Mouse (Mus musculus) gastrocnemius, postnatal 4 days (tissue): ENCODE results near the gene Naa30. TPM values are rescaled to one million over a fixed set of nuclear protein-coding genes. Genes with fewer than 3 reads are reported as not detected.
"Not testable (repeated sequence)": the region's sequence is repeated elsewhere in the genome, so short reads cannot be mapped to it uniquely, and the experiment has no call there.

Source experiments
- DNase-seq, 2 experiments: peaks; one replicate each; pipeline ENCODE4 v3.0.0; 2021 to 2022; ENCODE audit warnings: low spot score in 2 of 2, mixed read lengths in 2 of 2
- long read RNA-seq, 2 experiments: library from polyadenylated mRNA; stranded (forward); transcript quantifications; one replicate each; pipeline ENCODE4 v2.0.0; 2021
- total RNA-seq, 2 experiments: library from RNA; stranded (reverse); gene quantifications; 2 replicates each; pipeline ENCODE4 v1.2.3; 2021

Gene Naa30
- 10 to 100 TPM; 21.5 to 29.2 TPM for total RNA-seq
- long read RNA-seq, experiment 1, full-length matches to known transcripts = 51 of 58 reads
- long read RNA-seq, experiment 1, partial matches to known transcripts = 2 of 58 reads
- long read RNA-seq, experiment 1, other reads (novel, unspliced or antisense) = 5 of 58 reads
- long read RNA-seq, experiment 2, full-length matches to known transcripts = 49 of 58 reads
- long read RNA-seq, experiment 2, partial matches to known transcripts = 5 of 58 reads
- long read RNA-seq, experiment 2, other reads (novel, unspliced or antisense) = 4 of 58 reads

- DNase-seq = peak; percentile 87 to 94
Measured at GRCm38 (mm10) chr14:49171867-49172581, at the start of gene Naa30. Naa30 (plus strand) TSS chr14:49172226.

- no peak for DNase-seq
Measured at GRCm38 (mm10) chr14:49127162-49127779, 44.8 kb upstream of the Naa30 start.

- DNase-seq = no peak
Measured at GRCm38 (mm10) chr14:49128544-49129263, 43.3 kb upstream of the Naa30 start.

- no peak for DNase-seq
Measured at GRCm38 (mm10) chr14:49132391-49132790, 39.6 kb upstream of the Naa30 start.

GRCm38 (mm10) chr14:49138171-49138570 lies 33.9 kb upstream of the Naa30 start:
- DNase-seq = no peak

GRCm38 (mm10) chr14:49140756-49141155 lies 31.3 kb upstream of the Naa30 start:
- no peak for DNase-seq

- DNase-seq = peak; percentile 33 to 65
Measured at GRCm38 (mm10) chr14:49153801-49154200, 18.2 kb upstream of the Naa30 start.

GRCm38 (mm10) chr14:49155572-49155971 lies 16.5 kb upstream of the Naa30 start:
- no peak for DNase-seq

- no peak for DNase-seq
Measured at GRCm38 (mm10) chr14:49158143-49158925, 13.7 kb upstream of the Naa30 start.

GRCm38 (mm10) chr14:49171286-49171685 lies 740 bp upstream of the Naa30 start:
- no peak for DNase-seq

- DNase-seq = peak; percentile 37 to 63
Measured at GRCm38 (mm10) chr14:49172582-49172988, 559 bp downstream of the Naa30 start.

GRCm38 (mm10) chr14:49173290-49174135 lies 1.5 kb downstream of the Naa30 start:
- DNase-seq = no peak

- no peak for DNase-seq
Measured at GRCm38 (mm10) chr14:49179736-49180135, 7.7 kb downstream of the Naa30 start.

GRCm38 (mm10) chr14:49186270-49186669 lies 14.2 kb downstream of the Naa30 start:
- no peak for DNase-seq

- no peak for DNase-seq
Measured at GRCm38 (mm10) chr14:49197031-49197527, 25.1 kb downstream of the Naa30 start.

- no peak for DNase-seq
Measured at GRCm38 (mm10) chr14:49201073-49201778, 29.2 kb downstream of the Naa30 start.

- DNase-seq = not testable (repeated sequence)
Measured at GRCm38 (mm10) chr14:49210215-49210614, 38.2 kb downstream of the Naa30 start.

GRCm38 (mm10) chr14:49218677-49219076 lies 46.7 kb downstream of the Naa30 start:
- no peak for DNase-seq

GRCm38 (mm10) chr14:49219466-49220022 lies 47.5 kb downstream of the Naa30 start:
- DNase-seq = not testable (repeated sequence)
